Mouse (Mus musculus): ENCODE results near the gene Gm525.
"Not testable (repeated sequence)": the region's sequence is repeated elsewhere in the genome, so short reads cannot be mapped to it uniquely, and the experiment has no call there.

Gene Gm525

DNA sequence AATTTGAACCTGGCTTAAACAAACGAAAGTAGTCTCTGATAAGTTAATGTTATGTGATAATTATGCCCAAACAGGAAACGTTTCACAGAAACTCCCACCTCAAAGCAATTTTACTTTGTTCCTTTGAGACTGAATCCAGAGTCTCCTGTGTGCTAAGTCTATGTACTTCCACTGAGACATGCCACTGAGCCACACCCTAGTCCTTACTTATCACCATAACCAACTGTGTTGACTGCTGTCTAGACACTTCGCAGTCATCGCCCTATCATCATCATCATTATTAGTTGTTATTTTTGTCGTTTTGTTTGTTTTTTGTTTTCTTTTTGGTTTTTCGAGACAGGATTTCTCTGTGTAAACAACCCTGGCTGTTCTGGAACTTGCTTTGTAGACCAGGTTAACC is 9.3 kb upstream of the Gm525 start:
- no peak for DNase-seq (ENCODE audit: low read depth)

DNA sequence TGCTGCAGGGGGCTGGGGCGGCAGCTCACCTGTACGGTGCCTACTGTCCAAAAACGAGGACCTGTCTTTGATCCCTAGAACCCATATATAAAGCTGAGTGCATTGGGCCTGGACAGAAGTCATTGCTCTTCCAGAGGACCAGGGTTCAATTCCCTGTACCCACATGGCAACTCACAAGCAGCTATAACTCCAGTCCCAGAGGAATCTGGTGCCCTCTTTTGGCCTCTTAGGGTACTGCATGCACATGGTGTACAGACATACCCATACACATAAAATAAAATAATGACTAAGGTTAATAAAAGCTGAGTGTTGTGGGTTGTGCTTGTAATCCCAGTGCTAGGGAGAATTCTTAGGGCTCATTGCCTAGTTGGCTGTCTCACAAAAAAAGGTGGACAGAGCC is 8.3 kb upstream of the Gm525 start:
- DNase-seq (ENCODE audit: low read depth): peak; percentile 25

DNA sequence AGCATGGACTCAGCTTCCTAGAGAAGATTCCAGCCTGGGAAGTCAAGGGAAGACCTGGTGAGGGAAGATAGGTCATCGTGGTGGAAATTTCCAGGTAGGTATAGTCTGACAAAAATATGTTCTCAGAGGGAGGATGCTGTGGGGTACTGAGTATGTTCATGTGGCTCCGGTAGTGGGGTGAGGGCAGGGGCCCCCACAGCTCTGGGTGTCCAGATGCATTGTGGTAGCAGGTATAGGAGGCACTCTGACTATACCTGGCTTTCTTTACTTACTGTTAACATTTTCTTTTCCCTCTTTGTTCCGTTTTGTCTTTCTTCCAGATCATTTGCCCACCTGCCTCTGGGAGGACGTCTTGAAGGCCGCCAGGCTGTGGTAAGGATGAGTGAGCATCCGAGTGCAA is 7.5 kb upstream of the Gm525 start:
- no peak for DNase-seq (ENCODE audit: low read depth)

DNA sequence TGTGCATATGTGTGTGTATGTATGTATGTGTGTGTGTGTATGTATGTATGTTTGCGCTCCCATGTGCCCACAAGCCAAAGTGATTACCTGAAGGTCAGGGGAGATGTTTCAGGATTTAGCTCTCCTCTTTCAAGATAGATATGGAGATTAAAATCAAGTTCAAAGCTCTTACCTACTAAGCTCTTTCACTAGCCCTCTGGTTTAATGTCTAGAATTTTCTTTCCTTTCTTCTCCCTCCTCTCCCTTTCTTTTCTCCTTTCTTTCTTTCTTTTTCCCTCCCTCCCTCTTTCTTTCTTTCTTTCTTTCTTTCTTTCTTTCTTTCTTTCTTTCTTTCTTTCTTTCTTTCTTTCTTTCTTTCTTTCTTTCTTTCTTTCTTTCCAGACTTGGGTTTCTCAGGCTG is 6.9 kb upstream of the Gm525 start, which contains the start of gene Dgke:
TSS of gene Dgke (minus strand) at position 101 of the 400 bp plus-strand sequence.
- DNase-seq (ENCODE audit: low read depth): no peak

DNA sequence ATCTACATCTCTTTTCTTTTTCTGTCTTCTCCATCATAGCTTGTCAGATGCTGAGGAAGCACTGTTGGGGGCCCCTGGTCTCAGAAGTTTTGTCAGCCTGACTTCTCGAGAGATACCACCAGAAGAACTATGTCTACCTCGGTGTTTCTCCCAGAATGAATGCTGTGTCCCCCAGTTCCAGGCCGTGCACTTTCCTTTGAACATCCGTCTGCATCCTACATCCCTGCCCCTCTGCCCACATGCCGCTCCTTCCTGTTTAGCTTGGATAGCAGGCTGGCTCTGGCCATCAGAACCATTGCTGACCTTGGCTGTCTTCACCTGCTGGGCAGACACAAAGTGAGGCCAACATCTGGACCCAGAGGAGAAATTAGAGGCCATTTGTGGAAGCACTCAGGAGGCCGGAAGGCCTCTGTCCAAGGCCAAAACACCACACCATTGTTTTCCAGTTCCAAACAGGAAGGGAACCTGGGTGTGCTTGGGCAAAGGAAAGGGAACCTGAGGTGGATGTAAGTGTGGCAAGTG is 6.3 kb upstream of the Gm525 start:
- no peak for DNase-seq (ENCODE audit: low read depth)

DNA sequence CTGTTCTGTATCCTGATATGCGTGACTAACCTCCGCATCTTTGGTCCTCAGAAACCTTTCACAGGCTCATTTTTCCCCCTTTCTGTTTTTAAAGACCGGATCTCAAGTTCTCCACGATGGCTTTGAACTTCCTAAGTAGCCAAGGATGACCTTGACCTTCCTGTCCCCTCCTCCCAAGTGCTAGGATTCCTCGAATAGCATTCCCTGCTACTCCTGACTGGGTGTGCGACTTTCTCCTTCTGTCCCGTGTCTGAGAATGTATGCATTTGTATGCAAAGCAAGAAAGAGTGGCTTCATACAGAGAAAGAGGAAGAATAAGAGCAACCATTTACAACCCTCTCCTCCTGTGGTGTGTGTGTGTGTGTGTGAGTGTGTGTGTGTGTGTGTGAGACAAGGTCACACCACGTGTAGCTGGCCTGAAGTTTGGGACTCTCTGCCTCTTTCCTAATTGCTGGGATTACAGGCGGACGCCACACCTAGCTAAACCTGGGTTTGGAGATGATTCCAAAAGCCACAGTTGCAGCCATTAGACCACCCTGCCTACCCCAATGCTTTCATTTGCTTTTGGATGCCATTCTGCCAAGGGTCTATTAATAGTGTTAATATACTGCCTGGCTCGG is 5.7 kb upstream of the Gm525 start:
- DNase-seq (ENCODE audit: low read depth): no peak

DNA sequence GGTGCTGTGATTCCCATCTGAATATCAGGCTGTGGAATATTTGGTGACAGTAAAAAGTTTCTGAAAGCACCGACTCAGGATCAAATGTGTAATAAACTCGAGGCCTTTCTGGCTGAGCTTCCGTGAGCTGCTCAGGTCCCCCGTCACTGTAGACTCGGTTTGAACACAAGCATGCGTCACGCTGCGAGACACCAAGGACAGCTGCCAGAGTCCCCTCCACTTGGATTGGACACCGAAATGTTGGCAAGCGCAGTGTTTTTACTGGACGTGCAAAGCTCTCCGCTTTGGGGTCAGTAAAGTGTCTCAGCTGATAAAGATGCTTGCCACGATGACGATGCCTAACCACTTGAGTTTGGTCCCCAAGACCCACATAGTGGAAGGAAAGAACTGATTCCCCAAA is 5.0 kb upstream of the Gm525 start:
- DNase-seq (ENCODE audit: low read depth): no peak

DNA sequence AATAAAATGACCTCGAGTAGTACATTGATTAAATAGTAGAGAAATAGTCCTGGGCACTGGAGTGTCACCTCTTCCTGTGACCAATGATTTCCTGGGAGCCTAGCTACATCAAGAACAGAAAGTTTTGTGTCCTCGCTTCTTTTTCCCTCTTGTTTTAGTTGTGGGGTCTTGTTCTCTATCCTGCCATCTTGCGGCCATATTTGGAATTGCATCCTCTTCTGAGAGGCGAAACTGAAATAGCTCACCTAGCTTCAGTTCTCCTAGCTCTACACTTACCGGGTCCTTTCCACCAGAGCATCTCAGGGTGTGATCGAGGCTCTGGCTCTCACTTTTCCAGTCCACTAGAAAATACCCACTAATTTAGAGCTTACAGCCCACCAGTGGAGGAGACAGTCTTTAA is 4.3 kb upstream of the Gm525 start:
- DNase-seq (ENCODE audit: low read depth): peak; percentile 81

DNA sequence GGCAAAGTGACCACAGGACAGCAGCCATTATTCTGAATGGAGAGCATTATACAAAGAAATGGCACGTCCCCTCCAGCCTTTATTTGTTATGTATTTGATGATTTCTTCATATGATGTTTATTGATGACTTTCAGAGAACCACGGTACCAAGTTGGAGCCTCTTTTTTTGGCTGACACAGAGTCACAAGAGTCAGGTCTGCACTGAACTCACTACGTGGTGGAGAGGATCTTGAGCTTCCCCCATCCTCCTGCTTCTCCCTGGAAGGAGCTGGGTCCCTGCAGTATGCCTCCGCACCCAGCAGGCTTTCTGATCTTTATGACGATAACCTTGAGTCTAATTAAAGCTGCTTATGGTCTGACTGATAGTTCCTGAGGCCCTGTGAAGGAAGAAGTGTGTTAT is 2.1 kb upstream of the Gm525 start:
- DNase-seq (ENCODE audit: low read depth): no peak

DNA sequence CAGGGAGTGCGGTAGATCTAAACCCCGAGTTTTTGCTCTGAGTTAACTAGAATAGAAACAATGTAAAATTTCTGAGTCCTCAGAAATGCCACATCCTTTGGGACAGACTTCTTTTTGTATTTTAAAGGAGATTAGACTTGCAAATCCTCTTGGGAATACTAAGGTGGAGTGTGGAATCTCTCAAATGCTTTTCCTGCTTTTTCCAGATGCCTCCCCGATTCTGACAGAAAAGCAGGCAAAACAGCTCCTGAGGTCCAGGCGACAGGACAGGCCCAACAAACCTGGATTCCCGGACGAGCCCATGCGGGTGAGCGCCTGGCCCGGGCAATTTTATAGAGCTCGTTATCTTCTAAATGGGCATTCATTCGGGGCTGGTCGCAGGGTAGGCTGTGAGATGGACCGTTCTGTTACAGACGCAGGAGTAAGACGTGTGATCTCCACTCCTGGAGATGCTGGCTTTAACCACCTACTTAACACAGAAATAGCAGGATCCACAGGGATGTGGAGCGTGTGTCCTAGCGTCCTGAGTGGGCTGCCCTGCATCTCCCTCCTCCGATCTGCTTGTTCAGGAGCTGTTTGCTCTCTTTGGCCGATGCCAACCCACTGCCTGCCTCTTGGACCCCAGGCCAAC is 1.3 kb downstream of the Gm525 start:
- DNase-seq (ENCODE audit: low read depth): no peak

DNA sequence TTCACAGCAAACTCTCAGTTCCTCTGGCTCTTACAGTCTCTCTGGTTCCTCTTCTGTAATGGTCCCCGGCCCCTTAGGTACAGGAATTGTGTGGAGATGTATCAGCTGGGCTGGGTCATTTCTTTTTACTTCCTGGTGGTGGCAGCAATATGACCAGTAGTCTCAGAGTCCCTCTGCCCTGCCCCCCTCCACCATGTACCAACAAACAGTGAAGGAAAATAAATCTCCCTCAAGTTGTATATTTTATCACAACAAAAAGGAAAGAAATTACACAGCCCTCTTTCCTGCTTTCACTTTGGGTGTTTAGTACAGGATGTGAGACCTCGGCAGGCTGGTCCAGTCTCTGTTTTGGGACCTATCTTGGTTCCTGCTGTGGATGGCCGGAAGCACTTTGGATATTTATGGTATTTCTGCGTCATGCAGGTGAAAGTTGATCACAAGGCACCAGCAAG is 2.8 kb downstream of the Gm525 start:
- DNase-seq (ENCODE audit: low read depth): no peak

DNA sequence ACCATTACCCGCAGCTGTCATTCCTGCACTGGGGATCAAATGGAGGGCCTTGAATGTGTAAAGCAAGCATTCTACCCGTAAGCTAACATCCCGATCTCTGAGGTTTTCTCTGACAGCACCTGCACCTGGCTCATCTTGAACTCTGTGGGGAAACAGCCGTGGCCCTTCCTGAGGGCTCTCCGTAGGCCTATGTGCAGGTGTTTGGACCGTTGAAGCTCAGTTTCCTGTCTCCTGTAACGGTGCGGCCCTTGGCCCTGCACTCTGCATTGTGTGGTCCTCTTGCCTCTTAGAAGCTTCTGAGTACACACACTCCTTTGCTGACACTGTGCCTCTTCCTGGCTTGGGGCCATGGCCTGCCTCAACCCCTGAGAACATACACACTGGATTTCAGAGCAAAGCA is 4.0 kb downstream of the Gm525 start:
- no peak for DNase-seq (ENCODE audit: low read depth)

DNA sequence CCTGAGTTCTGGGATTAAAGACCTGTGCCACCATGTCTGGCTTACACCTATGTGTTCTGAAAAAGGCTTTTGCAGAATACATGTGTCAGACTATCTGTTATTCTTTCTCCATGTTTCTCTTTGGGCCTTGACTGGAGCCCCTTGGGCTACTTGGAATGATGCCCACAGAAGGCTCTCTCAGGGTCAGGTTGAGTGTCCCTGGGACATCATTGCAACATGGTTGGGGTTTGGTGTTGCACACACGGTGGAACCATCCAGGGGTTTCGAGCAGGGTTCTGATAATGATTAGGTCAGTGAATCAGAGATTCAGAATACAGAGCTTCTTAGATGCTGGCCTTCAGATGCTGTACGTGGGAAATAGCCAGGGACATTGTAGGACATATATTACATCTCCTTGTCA is 4.7 kb downstream of the Gm525 start:
- no peak for DNase-seq (ENCODE audit: low read depth)

DNA sequence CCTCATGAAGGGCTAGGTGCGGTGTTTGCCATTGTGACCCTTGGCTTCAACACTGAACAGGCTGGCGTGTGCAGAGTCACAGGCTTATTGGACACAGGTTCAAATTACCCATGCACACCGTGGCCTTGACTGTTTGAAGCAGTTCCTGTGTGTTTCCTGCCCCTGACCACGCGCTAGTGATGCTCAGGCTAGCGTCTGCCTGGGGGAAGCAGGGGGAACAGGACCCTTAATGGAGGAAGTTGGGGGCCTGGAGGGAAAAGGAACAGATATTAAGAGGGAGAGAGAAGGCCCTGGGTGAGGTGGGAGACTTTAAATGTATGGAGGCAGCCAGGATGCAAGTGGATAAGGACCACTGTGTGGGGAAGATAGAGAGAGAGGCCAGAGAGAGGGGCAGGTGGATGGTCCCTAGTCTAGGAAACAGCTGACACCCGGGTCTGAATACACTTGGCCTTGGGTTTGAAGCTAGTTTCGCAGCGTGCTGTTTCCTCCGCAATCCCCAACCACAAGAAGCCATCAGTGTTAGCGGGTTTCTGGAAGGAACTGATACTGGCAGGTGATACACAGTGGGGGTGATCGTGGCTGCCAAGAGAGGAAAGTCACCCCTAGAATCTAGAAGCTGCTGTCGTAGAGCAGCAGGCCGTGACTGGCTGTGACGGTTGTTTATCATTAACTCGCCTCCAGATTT is 5.5 kb downstream of the Gm525 start:
- DNase-seq (ENCODE audit: low read depth): no peak

DNA sequence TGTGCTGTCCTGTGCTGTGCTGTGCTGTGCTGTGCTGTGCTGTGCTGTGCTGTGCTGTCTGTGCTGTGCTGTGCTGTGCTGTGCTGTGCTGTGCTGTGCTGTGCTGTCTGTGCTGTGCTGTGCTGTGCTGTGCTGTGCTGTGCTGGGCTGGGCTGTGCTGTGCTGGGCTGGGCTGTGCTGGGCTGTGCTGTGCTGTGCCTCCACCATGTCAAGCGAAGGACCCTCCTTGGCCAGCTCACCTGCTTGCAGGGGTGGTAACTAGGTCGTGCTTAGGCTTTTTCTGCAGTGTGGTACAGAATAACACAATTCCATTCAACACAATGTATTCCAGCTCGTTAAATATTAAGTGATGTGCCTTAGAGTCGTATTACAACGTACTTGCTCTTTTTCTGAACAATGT is 8.3 kb downstream of the Gm525 start:
- DNase-seq (ENCODE audit: low read depth): not testable (repeated sequence)

DNA sequence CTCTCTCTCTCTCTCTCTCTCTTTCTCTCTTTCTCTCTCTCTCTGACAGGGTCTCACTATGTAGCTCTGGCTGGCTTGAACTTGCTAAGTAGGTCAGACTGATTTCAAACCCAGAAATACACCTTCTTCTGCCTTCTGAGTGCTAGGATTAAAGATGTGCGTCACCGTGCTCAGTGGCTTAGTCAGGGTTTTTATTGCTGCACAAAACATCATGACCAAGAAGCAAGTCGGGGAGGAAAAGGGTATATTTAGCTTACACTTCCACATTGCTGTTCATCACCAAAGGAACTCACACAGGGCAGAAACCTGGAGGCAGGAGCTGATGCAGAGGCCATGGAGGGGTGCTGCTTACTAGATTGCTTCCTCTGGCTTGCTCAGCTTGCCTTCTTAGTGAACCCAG is 9.1 kb downstream of the Gm525 start:
- not testable (repeated sequence) for DNase-seq (ENCODE audit: low read depth)

DNA sequence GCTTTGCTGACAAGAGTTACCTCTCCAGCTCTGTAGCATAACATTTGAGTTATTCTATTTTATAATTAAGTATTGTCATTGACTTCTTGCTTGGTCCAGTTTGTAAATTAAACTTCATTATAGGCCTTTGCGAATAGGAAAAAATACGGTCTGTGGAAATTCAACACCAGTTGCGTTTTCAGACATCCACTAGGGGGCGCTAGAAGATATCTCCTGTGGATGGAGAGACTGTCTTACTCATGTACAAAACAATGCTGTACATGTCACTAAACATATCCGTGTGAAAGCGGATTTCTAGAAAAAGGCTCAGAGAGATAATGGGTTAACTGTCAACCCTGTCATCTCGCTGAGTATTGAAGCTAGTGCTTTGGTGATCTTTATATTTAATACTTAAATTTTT is 11.0 kb downstream of the Gm525 start:
- peak; percentile 80 for DNase-seq (ENCODE audit: low read depth)

DNA sequence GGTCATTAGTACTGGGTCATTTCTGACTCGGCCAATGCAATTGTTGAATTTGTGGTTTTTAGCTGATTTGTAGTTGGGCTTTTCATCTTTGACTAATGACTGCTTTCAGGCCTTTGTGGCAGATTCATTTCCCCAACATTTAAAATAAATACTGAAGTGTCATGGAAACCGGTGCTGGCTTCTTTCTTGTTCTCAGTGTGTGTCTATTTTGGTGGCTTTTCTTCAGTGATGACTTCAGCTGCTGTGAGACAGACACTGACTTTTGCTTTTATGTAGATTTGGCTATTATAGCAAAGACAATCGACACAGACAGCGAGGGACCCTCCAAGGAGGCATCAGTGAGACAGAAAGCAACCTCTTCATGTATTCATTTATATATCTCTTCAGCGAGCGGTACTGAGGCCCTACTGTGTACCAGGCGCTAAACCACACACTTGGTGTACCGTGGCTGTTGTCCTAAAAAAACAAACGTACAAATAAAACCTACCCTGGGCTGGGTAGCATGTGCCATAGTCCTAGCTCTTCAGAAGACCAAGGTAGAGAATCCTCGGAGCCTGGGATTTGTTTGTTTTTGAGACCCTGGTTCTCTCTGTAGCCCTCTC is 12.7 kb downstream of the Gm525 start:
- no peak for DNase-seq (ENCODE audit: low read depth)

DNA sequence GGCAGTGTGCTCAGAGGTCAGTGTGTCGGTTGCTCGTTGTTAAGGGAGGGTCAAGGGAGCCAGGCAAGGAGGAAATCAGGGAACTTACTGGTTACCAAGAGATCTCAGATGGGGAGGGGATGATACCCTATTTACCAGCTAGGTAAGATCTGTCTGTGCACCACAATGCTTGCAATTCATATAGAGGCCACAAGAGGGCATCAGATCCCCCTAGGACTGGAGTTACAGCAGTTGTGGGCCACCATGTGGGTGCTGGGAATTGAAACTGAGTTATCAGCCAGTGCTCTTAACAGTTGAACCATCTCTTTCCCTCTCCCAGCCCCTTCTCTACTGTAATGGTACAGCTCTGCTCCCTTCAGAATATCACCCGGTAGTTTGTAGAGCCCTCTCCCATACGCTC is 15.1 kb downstream of the Gm525 start:
- DNase-seq (ENCODE audit: low read depth): no peak

DNA sequence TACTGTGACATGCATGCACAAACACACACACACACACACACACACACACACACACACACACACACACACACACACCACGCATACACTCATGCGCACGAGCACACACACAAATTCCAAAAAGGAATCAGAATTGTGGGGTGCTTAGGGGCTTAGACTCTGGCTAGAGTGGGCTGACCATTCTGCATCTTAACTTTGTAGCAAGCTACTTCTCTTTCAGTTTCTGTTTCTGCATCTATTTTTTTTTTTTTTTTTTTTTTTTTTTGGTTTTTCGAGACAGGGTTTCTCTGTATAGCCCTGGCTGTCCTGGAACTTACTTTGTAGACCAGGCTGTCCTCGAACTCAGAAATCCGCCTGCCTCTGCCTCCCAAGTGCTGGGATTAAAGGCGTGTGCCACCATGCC is 16.7 kb downstream of the Gm525 start:
- not testable (repeated sequence) for DNase-seq (ENCODE audit: low read depth)

DNA sequence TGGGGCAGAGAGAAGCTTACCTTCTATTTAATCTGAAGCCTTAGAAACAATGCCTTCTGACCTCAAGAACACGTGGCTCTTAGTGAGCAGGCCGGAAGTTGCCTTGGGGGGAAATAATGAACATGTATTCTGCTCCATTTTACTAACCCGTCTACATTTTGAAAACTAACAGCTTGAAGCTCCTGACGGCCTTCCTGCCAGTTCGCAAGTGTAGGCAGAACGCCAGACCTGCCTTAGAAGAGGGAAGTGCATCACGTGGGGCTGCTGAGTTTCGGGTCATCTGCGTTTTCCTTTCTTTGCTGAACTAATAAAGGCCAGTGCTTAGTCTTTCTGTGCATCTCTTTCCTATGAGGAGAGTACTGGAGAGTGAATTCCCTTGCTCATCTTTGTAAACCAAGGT is 19.1 kb downstream of the Gm525 start:
- DNase-seq (ENCODE audit: low read depth): peak; percentile 34

DNA sequence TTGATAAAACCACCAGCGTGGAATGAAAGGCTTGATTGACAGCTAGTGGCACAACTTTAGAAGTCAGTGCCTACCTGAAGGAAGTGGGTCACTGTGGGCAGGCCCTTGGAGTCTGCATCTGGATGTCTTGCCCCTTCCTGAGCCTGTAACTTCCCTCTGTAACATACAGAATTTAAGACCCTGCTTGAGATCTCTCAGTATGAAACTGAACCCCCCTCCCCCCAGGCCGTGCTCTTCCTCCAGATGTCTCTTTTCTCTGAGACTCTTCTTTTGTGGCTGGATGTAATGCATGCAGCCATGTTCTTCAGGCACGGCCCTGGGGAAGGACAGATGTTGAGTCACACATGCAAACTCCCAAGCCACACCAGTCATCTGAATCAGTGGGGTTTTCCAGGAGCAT is 21.7 kb downstream of the Gm525 start:
- DNase-seq (ENCODE audit: low read depth): no peak

DNA sequence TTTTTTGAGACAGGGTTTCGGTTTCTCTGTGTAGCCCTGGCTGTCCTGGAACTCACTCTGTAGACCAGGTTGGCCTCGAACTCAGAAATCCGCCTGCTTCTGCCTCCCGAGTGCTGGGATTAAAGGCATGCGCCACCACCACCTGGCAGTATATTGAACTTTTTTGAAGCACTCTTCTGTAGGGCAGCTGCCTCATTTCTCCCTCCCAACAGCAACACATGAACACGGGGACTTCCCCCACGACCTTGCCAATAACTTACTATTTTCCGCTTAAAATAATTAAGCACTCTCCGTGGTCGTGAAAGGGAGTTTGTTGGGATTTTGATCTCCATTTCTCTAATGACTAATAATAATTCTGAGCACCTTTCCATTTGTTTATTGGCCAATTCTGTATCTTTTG is 23.7 kb downstream of the Gm525 start:
- DNase-seq (ENCODE audit: low read depth): not testable (repeated sequence)

Data from NIH3T3 (cell line).